Mouse (Mus musculus): ENCODE measurements around the gene Usp46. TPM values are rescaled to one million over a fixed set of nuclear protein-coding genes. Genes with fewer than 3 reads are reported as not detected.
"Not testable (repeated sequence)": the region's sequence is repeated elsewhere in the genome, so short reads cannot be mapped to it uniquely, and the experiment has no call there.

Usp46 gene
- total RNA-seq, 2 experiments from 2014 or later: 60.5 to 66.8 TPM

- no peak for DNase-seq
Measured at GRCm38 (mm10) chr5:74020506-74020905, 47.7 kb downstream of the Usp46 start.

DNA sequence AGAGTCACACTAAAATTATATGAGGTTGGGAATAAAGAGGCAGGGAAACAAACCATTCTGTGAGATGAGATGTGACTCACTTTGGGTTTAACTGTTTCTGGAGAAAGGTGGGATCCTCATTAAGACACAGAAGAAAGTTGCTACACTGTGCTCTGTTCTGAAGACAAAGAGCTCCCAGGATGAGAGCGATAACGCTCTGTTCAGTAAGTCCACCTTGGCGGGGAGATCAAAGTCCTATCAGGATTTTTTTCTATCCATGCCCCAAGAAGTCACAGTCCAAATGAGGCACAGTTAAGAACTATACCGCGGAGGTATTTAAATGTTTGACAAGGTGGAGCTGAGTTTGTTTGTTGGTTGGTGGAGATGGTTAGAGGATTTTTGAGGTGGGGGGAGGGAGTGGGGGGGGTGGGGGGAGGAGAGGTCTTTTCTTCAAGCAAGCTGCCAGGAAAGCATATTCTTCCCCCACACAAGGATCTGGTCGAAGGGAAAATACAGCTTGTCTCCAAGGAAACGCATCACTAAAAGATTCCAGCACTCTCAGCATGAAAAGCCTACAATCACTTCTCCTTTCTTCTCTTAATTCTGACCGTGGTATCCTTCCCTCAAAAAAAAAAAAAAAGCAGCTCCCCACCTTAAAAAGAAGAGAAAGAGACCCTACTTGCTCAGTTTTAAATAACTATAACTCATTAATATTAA, 49.2 kb downstream of the Usp46 start:
- no peak for DNase-seq

DNA sequence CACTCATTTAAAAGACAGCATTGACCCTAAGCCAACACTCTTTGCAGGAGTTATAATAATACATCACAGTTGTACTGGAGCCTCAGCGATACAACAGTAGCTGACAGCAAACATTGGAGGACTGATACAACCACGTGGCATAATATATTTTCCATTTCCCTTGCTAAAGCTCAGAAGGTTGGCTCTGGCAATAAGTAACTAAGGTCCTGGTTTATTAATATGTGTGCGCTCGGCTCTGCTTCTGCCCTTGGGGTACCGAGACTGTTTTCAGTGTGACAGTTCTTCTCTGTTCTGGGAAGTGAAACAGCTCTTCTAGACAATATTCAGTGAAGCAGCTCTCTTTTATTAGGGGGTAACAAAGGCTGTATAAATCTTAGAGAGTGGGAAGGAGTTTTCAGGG, 50.7 kb downstream of the Usp46 start:
- DNase-seq: no peak

- DNase-seq: no peak
Measured at GRCm38 (mm10) chr5:74011629-74012028, 56.6 kb downstream of the Usp46 start.

- no peak for DNase-seq
Measured at GRCm38 (mm10) chr5:74007492-74008070, 60.6 kb downstream of the Usp46 start.

DNA sequence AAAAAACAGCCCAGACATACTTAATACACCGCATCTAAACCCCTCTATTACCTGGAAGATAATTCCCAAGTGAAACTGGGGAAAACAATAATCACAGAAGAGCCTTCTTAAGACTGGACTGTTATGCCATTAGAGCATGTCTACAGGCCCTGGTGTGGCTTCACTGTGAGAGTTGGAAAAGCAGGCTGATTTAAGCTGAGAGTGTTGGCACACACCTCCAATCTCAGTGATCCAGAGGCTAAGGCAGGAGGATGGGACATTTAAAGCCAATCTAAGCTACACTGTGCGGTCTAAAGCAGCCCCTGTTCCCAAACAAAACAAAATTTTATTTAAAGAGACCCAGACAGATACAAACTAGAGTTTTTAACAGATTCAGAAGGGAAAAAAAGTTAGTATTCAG, 62.3 kb downstream of the Usp46 start:
- no peak for DNase-seq

GRCm38 (mm10) chr5:74001743-74002142, 66.5 kb downstream of the Usp46 start:
- no peak for DNase-seq

- no peak for DNase-seq
Measured at GRCm38 (mm10) chr5:73998966-73999365, 69.3 kb downstream of the Usp46 start.

DNA sequence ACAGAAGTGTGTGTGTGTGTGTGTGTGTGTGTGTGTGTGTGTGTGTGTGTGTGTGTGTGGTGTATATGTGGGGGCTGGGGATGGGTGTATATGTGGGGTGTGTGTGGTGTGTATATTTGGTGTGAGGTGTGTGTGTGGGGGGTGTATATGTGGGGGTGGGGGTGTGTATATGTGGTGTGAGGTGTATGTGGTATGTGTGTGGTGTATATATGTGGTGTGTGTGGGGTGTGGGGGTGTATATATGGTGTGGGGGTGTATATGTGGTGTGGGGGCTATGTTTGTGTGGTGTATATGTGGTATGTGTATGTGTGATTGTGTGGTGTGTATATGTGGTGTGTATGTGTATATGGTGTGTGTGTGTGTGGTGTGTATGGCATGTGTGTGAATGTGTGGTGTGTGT, 73.4 kb downstream of the Usp46 start:
- no peak for DNase-seq

DNA sequence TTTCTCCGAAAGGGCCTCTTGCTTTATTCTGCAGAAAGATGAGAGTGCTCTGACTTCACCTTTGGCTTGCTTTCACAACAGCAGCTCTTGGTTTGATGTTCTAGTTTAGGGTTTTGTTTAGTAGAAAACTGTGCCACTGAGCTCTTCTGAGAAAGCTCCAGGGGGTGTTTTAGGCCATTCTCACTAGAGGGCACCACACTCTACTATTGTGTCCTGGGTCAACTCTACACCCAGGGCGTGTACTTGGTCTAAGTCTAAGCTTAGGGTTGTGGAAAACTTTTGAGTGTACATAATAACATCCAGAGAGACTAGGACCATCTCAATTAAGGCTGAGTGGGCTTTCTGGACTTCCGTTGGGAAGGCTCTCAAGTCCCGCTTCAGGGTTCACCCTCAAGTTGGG, 74.7 kb downstream of the Usp46 start:
- DNase-seq: peak; percentile 44

GRCm38 (mm10) chr5:73992321-73992720, 75.9 kb downstream of the Usp46 start:
- no peak for DNase-seq

- no peak for DNase-seq
Measured at GRCm38 (mm10) chr5:73989532-73989931, 78.7 kb downstream of the Usp46 start.

- no peak for DNase-seq
Measured at GRCm38 (mm10) chr5:73987777-73988560, 80.3 kb downstream of the Usp46 start.

GRCm38 (mm10) chr5:73977426-73977825, 90.8 kb downstream of the Usp46 start:
- no peak for DNase-seq

GRCm38 (mm10) chr5:73971701-73972100, 96.5 kb downstream of the Usp46 start:
- no peak for DNase-seq

GRCm38 (mm10) chr5:73970024-73970628, 98.1 kb downstream of the Usp46 start:
- peak; percentile 61 for DNase-seq

GRCm38 (mm10) chr5:73969338-73969737, 98.9 kb downstream of the Usp46 start:
- DNase-seq: no peak

- DNase-seq: no peak
Measured at GRCm38 (mm10) chr5:73959779-73960178, 108.5 kb downstream of the Usp46 start.

GRCm38 (mm10) chr5:73958614-73959013, 109.6 kb downstream of the Usp46 start:
- DNase-seq: not testable (repeated sequence)

DNA sequence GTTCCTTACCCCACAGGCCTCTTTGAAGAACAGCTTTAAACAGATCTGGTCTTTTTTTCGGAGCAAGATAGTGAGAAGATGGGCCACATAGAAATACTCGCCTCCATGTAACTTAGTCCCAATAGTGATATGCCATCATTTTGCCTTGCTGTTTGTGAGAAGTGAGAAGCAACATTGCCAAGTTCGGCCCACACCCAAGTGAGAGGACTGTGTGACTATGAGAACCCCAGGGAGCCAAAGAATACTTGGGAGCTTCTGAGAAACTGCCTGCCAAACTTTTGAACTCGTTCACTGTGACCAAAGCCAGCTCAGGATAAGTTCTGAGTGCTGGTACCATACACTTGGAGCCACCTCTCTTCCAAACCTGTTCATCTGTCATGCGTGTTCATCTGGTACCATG, 110.1 kb downstream of the Usp46 start:
- no peak for DNase-seq

DNA sequence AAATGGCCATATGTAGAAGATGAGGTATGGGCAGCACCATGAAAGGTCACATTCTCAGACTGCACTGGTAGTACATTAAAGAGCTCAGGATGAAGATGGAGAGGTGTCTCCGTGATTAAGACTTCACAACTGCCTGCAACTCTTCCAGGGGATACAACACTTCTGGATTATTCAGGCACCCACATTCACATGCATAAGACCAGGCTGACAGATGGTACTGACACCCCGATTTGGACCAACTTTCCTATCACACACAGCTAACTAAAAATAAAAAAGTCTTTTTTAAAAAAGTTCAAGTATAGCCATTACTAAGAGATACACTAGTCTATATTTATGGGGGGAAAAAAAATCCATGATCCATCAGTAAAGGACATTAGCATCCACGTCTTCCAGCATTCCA, 112.5 kb downstream of the Usp46 start:
- no peak for DNase-seq

DNA sequence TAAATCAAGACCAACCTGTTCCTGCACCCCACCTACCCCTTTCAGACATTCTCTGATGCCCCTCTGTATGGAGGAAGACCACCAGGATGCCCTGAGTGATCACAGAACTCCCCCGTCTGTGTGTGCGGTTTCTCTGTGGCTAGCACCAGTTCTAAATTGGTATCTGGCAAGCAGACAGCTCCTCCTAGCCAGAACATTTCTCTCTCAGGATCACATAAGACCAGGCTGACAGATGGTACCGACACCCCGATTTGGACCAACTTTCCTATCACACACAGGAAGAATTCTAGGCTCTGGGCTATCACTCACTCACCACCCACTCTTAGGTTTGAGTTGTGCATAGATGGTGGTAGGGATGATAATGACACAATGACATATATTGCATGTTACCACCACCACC, 113.2 kb downstream of the Usp46 start:
- no peak for DNase-seq

- no peak for DNase-seq
Measured at GRCm38 (mm10) chr5:73953066-73953614, 115.1 kb downstream of the Usp46 start.
